Mouse (Mus musculus) limb, embryonic 11.5 days (tissue): ENCODE data around the gene Hist2h2bb. TPM values are rescaled to one million over a fixed set of nuclear protein-coding genes. Genes with fewer than 3 reads are reported as not detected.

Source experiments
- microRNA-seq: library from miRNA; unstranded; fragments of <30 nt; microRNA quantifications from one replicate; pipeline ENCODE4, GENCODE M21; 2016
- polyA plus RNA-seq: library from polyadenylated mRNA; unstranded; fragments of >200 nt; fragmentation: Nextera tagmentation; extraction: Ambion mirVana; gene quantifications from 2 replicates; pipeline ENCODE4 v1.2.1, GENCODE M21; 2014

Hist2h2bb gene
- polyA plus RNA-seq, 1 experiment from 2014 or later: 22.3 TPM

Small RNAs within 50 kb of the gene (microRNA-seq; reads per million reads assigned to microRNA genes)
- gene Gm44492 (not detected), gene Gm47311 (not detected), gene Gm47313 (not detected)

Other genes starting within 250 kb of the Hist2h2bb start
- 19.5 and 22.7 TPM in 2 replicates for gene Vps45, start 211.3 kb upstream of the Hist2h2bb start, polyA plus RNA-seq
- 9.7 and 14.2 TPM in 2 replicates for gene Otud7b, start 165.2 kb upstream of the Hist2h2bb start, polyA plus RNA-seq
- gene Mtmr11, start 107.7 kb upstream of the Hist2h2bb start, polyA plus RNA-seq: 22.7 and 24.9 TPM in 2 replicates
- 259 and 264 TPM in 2 replicates for gene Sf3b4, start 97.4 kb upstream of the Hist2h2bb start, polyA plus RNA-seq
- 2.7 and 3.9 TPM in 2 replicates for gene Sv2a, start 88.6 kb upstream of the Hist2h2bb start, polyA plus RNA-seq
- gene Bola1, start 50.0 kb upstream of the Hist2h2bb start, polyA plus RNA-seq: 68.2 and 68.9 TPM in 2 replicates
- gene Hist2h2ab, start 49.9 kb upstream of the Hist2h2bb start, polyA plus RNA-seq: 1.6 TPM in 1 of 2 replicates, not detected in the other
- gene Hist2h2ac, start 48.9 kb upstream of the Hist2h2bb start, polyA plus RNA-seq: 12.6 and 13.5 TPM in 2 replicates
- gene Hist2h2be, start 48.6 kb upstream of the Hist2h2bb start, polyA plus RNA-seq: 7.2 and 7.6 TPM in 2 replicates
- gene Hist2h3c2, start 30.6 kb upstream of the Hist2h2bb start, polyA plus RNA-seq: 9.2 and 10.6 TPM in 2 replicates
- gene Hist2h2aa2, start 29.5 kb upstream of the Hist2h2bb start, polyA plus RNA-seq: 28.8 and 40.7 TPM in 2 replicates
- gene Hist2h2aa1, start 24.3 kb upstream of the Hist2h2bb start, polyA plus RNA-seq: 14.6 and 15.5 TPM in 2 replicates
- gene Hist2h3c1, start 23.1 kb upstream of the Hist2h2bb start, polyA plus RNA-seq: 0.28 TPM in 1 of 2 replicates, not detected in the other
- 5.4 and 5.7 TPM in 2 replicates for gene Hist2h4, start 6.4 kb upstream of the Hist2h2bb start, polyA plus RNA-seq
- 73.6 and 75.8 TPM in 2 replicates for gene Hist2h3b, start 1.1 kb upstream of the Hist2h2bb start, polyA plus RNA-seq
- gene Fcgr1, start 24.2 kb downstream of the Hist2h2bb start, polyA plus RNA-seq: 0.67 and 0.88 TPM in 2 replicates
- gene BC107364, start 182.6 kb downstream of the Hist2h2bb start, polyA plus RNA-seq: not detected in 2 replicates